20 mouse cellular contexts compared by ENCODE assay signal in genomic region chr7:133848180-133848579, GRCm38 (mm10).
DNase-seq lines count a peak whose midpoint lies in the region; ATAC-seq and TF ChIP-seq lines count a peak whose summit lies in the region.
"Had no signal": no experiment of that assay in that cellular context is flagged by ENCODE, and none has a peak within 500 bp of the region (broad histone marks: within the 10 kb centered on the region; RNA-seq: fewer than 3 reads in every experiment).

No protein-coding gene starts in this region.

- TF ChIP-seq EP300 in lung, postnatal 0 days (IDR thresholded peaks at IDR 0.05), result no peak
- no peak for TF ChIP-seq EP300 in heart, postnatal 0 days (IDR thresholded peaks at IDR 0.05; ENCODE audit: low read depth)

- WGBS in heart, embryonic 10.5 days, result 52% methylated on average over 2 of the region's 2 CpGs
- 31% methylated on average over 2 of the region's 2 CpGs for WGBS in heart, embryonic 15.5 days
- 30% methylated on average over 2 of the region's 2 CpGs for WGBS in lung, postnatal 0 days
- 25% methylated on average over 2 of the region's 2 CpGs for WGBS in heart, postnatal 0 days

- H3K4me1 ChIP-seq in heart, embryonic 10.5 days, result peaks cover 14% of the 10 kb centered on the region; the same call in 1 of the 2 replicates
- H3K4me1 ChIP-seq in heart, embryonic 15.5 days (replicated peaks), result peaks cover 10% of the 10 kb centered on the region
- 0 out of 2 replicates have a peak, but pooled peaks cover 4% of the 10 kb centered on the region for H3K4me1 ChIP-seq in lung, postnatal 0 days (ENCODE audit: insufficient read depth, low read depth, low read length)
- no peaks in the 10 kb centered on the region for H3K4me1 ChIP-seq in heart, postnatal 0 days (ENCODE audit: control insufficient read depth, insufficient read depth)
- H3K4me1 ChIP-seq: forebrain, embryonic 13.5 days; intestine, embryonic 15.5 days had no signal

- H3K9me3 ChIP-seq in heart, embryonic 10.5 days, result no peaks in the 10 kb centered on the region
- H3K9me3 ChIP-seq in heart, embryonic 15.5 days (replicated peaks), result no peaks in the 10 kb centered on the region
- H3K9me3 ChIP-seq in lung, postnatal 0 days (ENCODE audit: low read length), result no peaks in the 10 kb centered on the region
- H3K9me3 ChIP-seq in heart, postnatal 0 days (replicated peaks; ENCODE audit: control insufficient read depth, low read length), result no peaks in the 10 kb centered on the region
- H3K9me3 ChIP-seq: embryonic facial prominence, embryonic 10.5 days; forebrain, embryonic 13.5 days; hindbrain, embryonic 10.5 days; intestine, embryonic 15.5 days had no signal

- H3K4me2 ChIP-seq in heart, embryonic 15.5 days, result no peak overlapping the region
- no peak overlapping the region for H3K4me2 ChIP-seq in lung, postnatal 0 days (replicated peaks; ENCODE audit: low read depth, low read length)
- no peak overlapping the region for H3K4me2 ChIP-seq in heart, postnatal 0 days (ENCODE audit: low read depth, low read length)
- H3K4me2 ChIP-seq: forebrain, embryonic 13.5 days; hindbrain, embryonic 14.5 days; intestine, embryonic 15.5 days had no signal

- no peak for DNase-seq in heart, embryonic 10.5 days (ENCODE audit: low spot score)
- DNase-seq in heart, postnatal 14 days, result no peak
- DNase-seq in heart, postnatal 10 days, result no peak
- no peak for DNase-seq in lung, postnatal 0 days (ENCODE audit: low spot score)
- DNase-seq in lung, postnatal 14 days, result no peak
- no peak for DNase-seq in heart, postnatal 0 days (ENCODE audit: low spot score)
- DNase-seq: adrenal gland, adult 2 months; adrenal gland, postnatal 36 days; cerebellum, adult 2 months; cerebellum, postnatal 10 days; forebrain, postnatal 0 days; gastrocnemius, adult 2 months; gastrocnemius, postnatal 25 days; kidney, adult 18-20 months had no signal

- H3K36me3 ChIP-seq in heart, embryonic 10.5 days, result no peaks in the 10 kb centered on the region
- H3K36me3 ChIP-seq in heart, embryonic 15.5 days, result no peaks in the 10 kb centered on the region
- no peaks in the 10 kb centered on the region for H3K36me3 ChIP-seq in lung, postnatal 0 days (ENCODE audit: insufficient read depth, low read length)
- no peaks in the 10 kb centered on the region for H3K36me3 ChIP-seq in heart, postnatal 0 days (replicated peaks; ENCODE audit: control insufficient read depth, insufficient read depth, low read length)
- H3K36me3 ChIP-seq: embryonic facial prominence, embryonic 10.5 days; hindbrain, embryonic 10.5 days; intestine, embryonic 15.5 days had no signal

- H3K9ac ChIP-seq in heart, embryonic 15.5 days, result no peak overlapping the region
- no peak overlapping the region for H3K9ac ChIP-seq in lung, postnatal 0 days (replicated peaks; ENCODE audit: low read depth)
- H3K9ac ChIP-seq in heart, postnatal 0 days (replicated peaks; ENCODE audit: low read depth, low read length), result no peak overlapping the region
- H3K9ac ChIP-seq: forebrain, embryonic 13.5 days; forebrain, postnatal 0 days; hindbrain, embryonic 14.5 days; intestine, embryonic 15.5 days had no signal

- TF ChIP-seq CTCF in lung, postnatal 0 days (IDR thresholded peaks at IDR 0.05), result no peak
- no peak for TF ChIP-seq CTCF in heart, postnatal 0 days (IDR thresholded peaks at IDR 0.05; ENCODE audit: low read depth)

- peak; percentile 58 for ATAC-seq in heart, embryonic 15.5 days (replicated peaks; ENCODE audit: insufficient number of reproducible peaks, insufficient read depth, low FRiP score, low read depth)
- ATAC-seq in lung, postnatal 0 days, result peak; percentile 31; the same call in 1 of the 2 replicates
- ATAC-seq in heart, postnatal 0 days (ENCODE audit: insufficient read depth, low read depth), result peak; percentile 60
- ATAC-seq: forebrain, embryonic 13.5 days; forebrain, postnatal 0 days; intestine, embryonic 15.5 days had no signal

- 0 out of 2 replicates have a peak overlapping the region, but pooled peaks have one; percentile 32 for H3K27ac ChIP-seq in heart, embryonic 10.5 days
- H3K27ac ChIP-seq in heart, embryonic 15.5 days, result no peak overlapping the region
- no peak overlapping the region for H3K27ac ChIP-seq in lung, postnatal 0 days (ENCODE audit: low read length)
- peak overlapping the region; percentile 34; the same call in 1 of the 2 replicates for H3K27ac ChIP-seq in heart, postnatal 0 days (ENCODE audit: low read depth)
- H3K27ac ChIP-seq: embryonic facial prominence, embryonic 10.5 days; forebrain, embryonic 13.5 days; gastrocnemius, adult 2 months; hindbrain, embryonic 10.5 days; hindbrain, embryonic 14.5 days; intestine, embryonic 15.5 days had no signal

- intact Hi-C loops in heart, postnatal 14 days (cut with DNase I), result no loop called here
- intact Hi-C loops in heart, postnatal 10 days (cut with DNase I), result no loop called here

- no peak overlapping the region for H3K4me3 ChIP-seq in heart, embryonic 10.5 days
- H3K4me3 ChIP-seq in heart, embryonic 15.5 days, result no peak overlapping the region
- H3K4me3 ChIP-seq in lung, postnatal 0 days (ENCODE audit: low read depth, low read length), result no peak overlapping the region
- H3K4me3 ChIP-seq in heart, postnatal 0 days (ENCODE audit: low read depth, low read length), result no peak overlapping the region
- H3K4me3 ChIP-seq: embryonic facial prominence, embryonic 10.5 days; forebrain, embryonic 13.5 days; gastrocnemius, adult 2 months; hindbrain, embryonic 10.5 days; intestine, embryonic 15.5 days had no signal

- no peaks in the 10 kb centered on the region for H3K27me3 ChIP-seq in heart, embryonic 10.5 days (ENCODE audit: insufficient read depth, poor library complexity, severe bottlenecking)
- H3K27me3 ChIP-seq in heart, embryonic 15.5 days, result no peaks in the 10 kb centered on the region
- H3K27me3 ChIP-seq in lung, postnatal 0 days (replicated peaks; ENCODE audit: insufficient read depth, low read length), result no peaks in the 10 kb centered on the region
- H3K27me3 ChIP-seq in heart, postnatal 0 days (ENCODE audit: control insufficient read depth, insufficient read depth, low read length), result no peaks in the 10 kb centered on the region
- H3K27me3 ChIP-seq: forebrain, embryonic 13.5 days; intestine, embryonic 15.5 days had no signal

Comparison
In these comparisons a context has a peak if more than half of its experiments do, and no peak if none do; other contexts are left out.
1. H3K27ac ChIP-seq: peak in heart, embryonic 10.5 days (single experiment) and heart, postnatal 0 days (single experiment); none in heart, embryonic 15.5 days (single experiment) and lung, postnatal 0 days (single experiment).
2. Peak in every context shown above with its lines, with median percentiles within 50 percentile points of each other: ATAC-seq.